Mouse (Mus musculus): ENCODE results near the gene Foxb2.

Foxb2 gene

DNA sequence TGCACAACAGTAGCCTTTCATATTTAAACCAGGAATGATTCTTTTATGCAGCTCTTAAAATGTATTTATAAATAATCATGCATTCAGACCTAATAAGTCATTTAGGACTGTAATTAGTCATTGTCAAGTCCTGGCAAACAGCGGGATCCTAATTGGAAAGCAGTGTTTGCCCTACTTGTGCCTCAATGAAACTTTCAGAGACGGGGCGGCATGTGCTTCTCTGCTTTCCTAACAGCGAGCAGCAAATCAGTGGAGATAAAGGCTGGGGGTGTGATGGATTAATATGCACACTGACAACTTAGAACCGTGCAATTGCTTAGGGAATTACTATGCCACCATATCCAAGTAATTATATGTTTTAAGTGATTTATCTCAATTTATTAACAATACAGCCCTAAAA is 48.4 kb downstream of the Foxb2 start:
- DNase-seq (ENCODE audit: extremely low read depth, low read depth, low spot score) = no peak
